Mouse (Mus musculus) ES-Bruce4 (cell line): Measurements from ENCODE around the gene Sprtn. TPM values are rescaled to one million over a fixed set of nuclear protein-coding genes. Genes with fewer than 3 reads are reported as not detected.
A peak's percentile ranks its signal among the peaks of the same experiment; 100 is the strongest.

Experiments used
- H3K27ac ChIP-seq: 2 replicates; pipeline ENCODE4 v1.5.1; 2012; ENCODE audit warnings: low read length, inconsistent platforms; ENCODE audit not compliant: insufficient read depth
- H3K27me3 ChIP-seq: 2 replicates; pipeline ENCODE4 v1.6.1; 2012; ENCODE audit warnings: mild to moderate bottlenecking, low read length, inconsistent platforms; ENCODE audit not compliant: control insufficient read depth, poor library complexity, insufficient read depth, severe bottlenecking
- H3K36me3 ChIP-seq: 2 replicates; pipeline ENCODE4 v1.6.1; 2012; ENCODE audit warnings: inconsistent platforms, mild to moderate bottlenecking, low read length, moderate library complexity; ENCODE audit not compliant: control insufficient read depth, poor library complexity, insufficient read depth, severe bottlenecking
- H3K4me1 ChIP-seq: one replicate; pipeline ENCODE4 v1.8.1; 2011; ENCODE audit warnings: low read length; ENCODE audit not compliant: control insufficient read depth, insufficient read depth
- H3K4me3 ChIP-seq: 2 replicates; pipeline ENCODE4 v1.5.1; 2011; ENCODE audit warnings: low read depth, mild to moderate bottlenecking, low read length
- H3K9ac ChIP-seq: 2 replicates; pipeline ENCODE4 v1.6.1; 2012; ENCODE audit warnings: low read depth, mild to moderate bottlenecking, inconsistent platforms; ENCODE audit not compliant: poor library complexity, severe bottlenecking
- H3K9me3 ChIP-seq: replicated peaks from 2 replicates; pipeline ENCODE4 v1.6.1; 2012; ENCODE audit warnings: mild to moderate bottlenecking, low read length, inconsistent platforms; ENCODE audit not compliant: control insufficient read depth, poor library complexity, insufficient read depth, severe bottlenecking
- CTCF ChIP-seq: IDR thresholded peaks from one replicate; pipeline ENCODE4 v1.8.1; 2011; ENCODE audit warnings: low read depth, low read length
- EP300 ChIP-seq: IDR thresholded peaks from 2 replicates; pipeline ENCODE4 v1.6.1; 2011; ENCODE audit warnings: low read depth, low read length; ENCODE audit not compliant: insufficient read depth
- POLR2A ChIP-seq: IDR thresholded peaks from one replicate; pipeline ENCODE4 v1.8.1; 2011; ENCODE audit warnings: low read length; ENCODE audit not compliant: insufficient read depth
- polyA plus RNA-seq: library from polyadenylated mRNA; stranded (reverse); fragments of >200 nt; gene quantifications from 2 replicates; pipeline ENCODE4 v1.2.4, GENCODE M21; 2011; ENCODE audit warnings: low read depth; ENCODE audit not compliant: missing spikeins, insufficient read depth, insufficient read length

Sprtn gene
- 14.3 and 16.0 TPM in 2 replicates for polyA plus RNA-seq

GRCm38 (mm10) chr8:124897386-124898250, at the start of gene Sprtn, which contains the start of gene Exoc8:
Gene Sprtn (plus strand): TSS chr8:124897886.
Gene Exoc8 (minus strand): TSS chr8:124897705.
- TF ChIP-seq POLR2A = peak; percentile 29
- TF ChIP-seq CTCF = no peak
- Histone ChIP-seq H3K27me3 (no peaks in the 10 kb centered on the region), H3K4me1 (no peaks in the 10 kb centered on the region), H3K9me3 (no peaks in the 10 kb centered on the region), H3K9ac (peak within 1 kb of the TSS; percentile 76), H3K27ac (no peak within 1 kb of the TSS), H3K4me3 (peak within 1 kb of the TSS; percentile 77), H3K36me3 (peaks cover 28% of the 10 kb centered on the region)

- TF ChIP-seq CTCF = no peak
- no peak for TF ChIP-seq EP300
- TF ChIP-seq POLR2A = no peak
- H3K27me3 ChIP-seq = no peaks in the 10 kb centered on the region
- no peaks in the 10 kb centered on the region for H3K4me1 ChIP-seq
- peaks cover 61% of the 10 kb centered on the region for H3K36me3 ChIP-seq
- no peak overlapping the region for H3K9ac ChIP-seq
- no peak overlapping the region for H3K4me3 ChIP-seq
- no peaks in the 10 kb centered on the region for H3K9me3 ChIP-seq
- H3K27ac ChIP-seq = no peak overlapping the region
Observed at GRCm38 (mm10) chr8:124853511-124853910, 44.2 kb upstream of the Sprtn start.

- no peaks in the 10 kb centered on the region for H3K27me3 ChIP-seq
- H3K9me3 ChIP-seq = no peaks in the 10 kb centered on the region
- no peak overlapping the region for H3K27ac ChIP-seq
- peaks cover 1% of the 10 kb centered on the region for H3K4me1 ChIP-seq
- H3K9ac ChIP-seq = no peak overlapping the region
- H3K4me3 ChIP-seq = no peak overlapping the region
- peaks cover 65% of the 10 kb centered on the region for H3K36me3 ChIP-seq
- no peak for TF ChIP-seq POLR2A
- peak; percentile 69 for TF ChIP-seq CTCF
Observed at GRCm38 (mm10) chr8:124859466-124859865, 38.2 kb upstream of the Sprtn start.

- H3K4me1 ChIP-seq = peaks cover 1% of the 10 kb centered on the region
Observed at GRCm38 (mm10) chr8:124860188-124860587, 37.5 kb upstream of the Sprtn start.

GRCm38 (mm10) chr8:124862321-124863162, 35.1 kb upstream of the Sprtn start, which contains the start of the genes Gnpat and 2810004N23Rik:
Gene Gnpat (plus strand): TSS chr8:124863033.
Gene 2810004N23Rik (minus strand): TSS chr8:124863120.
- peaks cover 35% of the 10 kb centered on the region for H3K36me3 ChIP-seq
- TF ChIP-seq EP300 (0 out of 2 replicates have a peak, but pooled peaks have one; percentile 20), POLR2A (no peak)
- H3K9ac ChIP-seq = peak within 1 kb of the TSS; percentile 92
- H3K4me1 ChIP-seq = peaks cover 1% of the 10 kb centered on the region
- H3K27me3 ChIP-seq = no peaks in the 10 kb centered on the region
- H3K27ac ChIP-seq = peak within 1 kb of the TSS; percentile 8
- H3K9me3 ChIP-seq = no peaks in the 10 kb centered on the region
- peak within 1 kb of the TSS; percentile 96 for H3K4me3 ChIP-seq

More at GRCm38 (mm10) chr8:124860188-124860587, 37.5 kb upstream of the Sprtn start:
- Histone ChIP-seq H3K9ac (no peak overlapping the region), H3K27ac (no peak overlapping the region), H3K36me3 (peaks cover 58% of the 10 kb centered on the region), H3K9me3 (no peaks in the 10 kb centered on the region), H3K27me3 (no peaks in the 10 kb centered on the region), H3K4me3 (no peak overlapping the region)
- TF ChIP-seq CTCF (no peak), POLR2A (no peak), EP300 (no peak)
